Mouse (Mus musculus): Measurements from ENCODE around the gene Nudt2.

DNA sequence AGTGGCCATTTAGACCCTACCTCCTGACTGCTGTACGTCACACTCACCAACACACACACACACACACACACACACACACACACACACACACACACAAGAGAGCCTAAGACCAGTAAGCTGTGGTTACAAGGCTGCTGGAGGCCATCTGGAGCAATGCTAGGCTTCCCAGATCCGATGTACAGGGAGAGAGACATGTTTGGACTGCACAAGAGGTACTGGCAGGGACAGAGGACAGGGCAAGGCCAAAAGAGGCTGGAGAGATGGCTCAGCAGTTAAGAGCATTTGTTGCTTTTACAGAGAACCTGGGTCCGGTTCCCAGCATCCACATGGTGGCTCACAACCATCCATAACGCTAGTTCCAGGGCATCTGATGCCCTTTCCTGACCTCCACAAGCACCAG lies 30.1 kb downstream of the Nudt2 start:
- no peak for TF ChIP-seq GATA1 (IDR thresholded peaks at IDR 0.05; ENCODE audit: borderline replicate concordance, low read length)
- no peak for TF ChIP-seq FLI1 (IDR thresholded peaks at IDR 0.05; ENCODE audit: low read length)
